Mouse (Mus musculus): ENCODE measurements around the gene Tgfb1.

DNA sequence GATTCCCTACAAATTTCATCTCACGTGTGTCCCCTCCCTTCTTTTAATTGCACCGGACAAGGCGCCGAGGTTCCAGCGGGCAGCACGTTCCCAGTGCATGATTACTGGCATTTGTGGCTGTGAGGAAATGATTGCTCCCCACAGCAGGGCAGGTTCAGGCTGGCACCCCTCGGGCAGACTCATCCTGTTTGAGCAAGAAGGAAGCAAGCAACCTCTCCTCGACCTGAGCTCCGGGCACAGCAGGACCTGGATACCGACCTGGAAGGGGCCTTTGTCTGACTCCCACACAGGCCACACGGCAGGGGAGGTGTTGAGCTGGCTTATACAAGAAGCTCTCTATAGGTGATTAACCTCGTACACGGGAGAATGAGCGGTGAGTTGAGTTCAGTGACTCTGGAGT, 41.7 kb upstream of the Tgfb1 start:
- TF ChIP-seq POLR2A (IDR thresholded peaks at IDR 0.05; ENCODE audit: low read depth, low read length) (no peak), CTCF (IDR thresholded peaks at IDR 0.05; ENCODE audit: extremely low read depth, insufficient read depth, insufficient read length, insufficient replicate concordance) (no peak)

All from spleen, adult 2 months (tissue).